Mouse (Mus musculus) fibroblast of lung, adult 2 months (primary cell): ENCODE results near the gene Amhr2.

ENCODE experiments used
- DNase-seq: peaks from one replicate; pipeline ENCODE4 v3.0.0-alpha.2; 2011; ENCODE audit warnings: low read depth

Gene Amhr2

DNA sequence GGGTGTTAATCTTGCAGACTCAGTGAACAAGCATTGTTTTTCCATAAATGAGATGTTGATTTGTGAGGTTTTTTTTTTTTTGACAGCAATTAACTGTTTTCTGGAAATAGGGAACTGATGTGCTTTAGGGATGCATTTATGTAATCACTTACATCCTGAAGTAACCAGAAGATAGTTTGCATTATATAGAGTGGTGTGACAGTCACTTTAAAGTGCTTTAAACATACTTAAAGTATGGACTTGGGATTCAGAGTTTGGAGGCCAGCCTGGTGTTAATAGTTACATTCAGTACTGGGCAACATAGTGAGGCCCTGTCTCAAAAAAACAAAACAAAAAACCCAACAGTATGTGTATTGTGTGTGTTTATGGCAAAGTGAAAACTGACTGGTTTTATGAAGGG is 26.6 kb downstream of the Amhr2 start:
- no peak for DNase-seq

DNA sequence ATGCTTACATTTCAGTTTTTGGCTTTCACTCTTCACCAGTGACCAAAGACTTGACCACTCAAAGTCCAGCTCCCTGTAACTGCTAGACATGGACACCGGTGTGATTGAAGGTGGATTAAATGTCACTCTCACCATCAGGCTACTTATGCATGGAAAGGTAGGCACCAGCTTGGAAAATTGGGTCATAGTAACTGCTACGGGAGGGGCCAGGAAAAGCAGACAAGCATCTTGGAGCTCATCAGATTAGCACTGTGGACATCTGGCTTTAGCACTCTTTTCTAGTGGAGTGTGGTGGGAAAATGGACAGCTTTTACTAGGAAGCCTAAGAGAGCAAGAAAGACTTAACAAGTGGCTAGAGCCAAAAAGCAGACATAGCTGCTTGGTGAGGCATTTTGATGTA is 28.1 kb downstream of the Amhr2 start:
- DNase-seq: no peak

DNA sequence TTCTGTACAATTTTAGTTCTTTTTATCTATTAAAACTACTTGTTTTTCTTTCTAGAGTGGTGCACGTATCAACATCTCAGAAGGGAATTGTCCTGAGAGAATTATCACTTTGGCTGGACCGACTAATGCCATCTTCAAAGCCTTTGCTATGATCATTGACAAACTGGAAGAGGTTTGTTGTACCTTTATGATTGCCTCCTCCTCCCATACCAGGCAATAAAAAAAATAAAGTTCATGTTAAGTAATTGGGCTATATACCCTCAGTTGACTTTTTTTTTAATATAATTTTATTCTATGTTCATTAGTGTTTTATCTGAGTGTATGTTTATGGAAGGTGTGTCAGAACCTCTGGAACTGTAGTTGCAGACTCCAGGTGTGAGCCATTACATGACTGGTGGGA is 29.4 kb downstream of the Amhr2 start:
- no peak for DNase-seq

DNA sequence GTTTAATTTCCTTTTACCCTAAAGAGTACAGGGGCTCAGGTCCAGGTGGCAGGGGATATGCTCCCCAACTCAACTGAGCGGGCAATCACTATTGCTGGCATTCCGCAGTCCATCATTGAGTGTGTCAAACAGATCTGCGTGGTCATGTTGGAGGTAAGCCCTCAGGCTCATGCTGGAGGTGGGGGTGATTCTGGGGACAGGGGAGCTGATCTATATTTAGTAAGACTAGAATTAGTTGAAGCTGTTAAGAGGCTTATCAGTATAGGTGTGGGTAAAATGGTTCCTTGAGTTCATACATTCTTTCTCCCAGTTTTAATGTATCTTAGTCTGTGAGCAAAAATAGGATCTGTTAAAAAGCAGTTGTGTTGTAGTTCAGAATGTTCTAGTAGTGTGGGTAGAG is 38.0 kb downstream of the Amhr2 start:
- no peak for DNase-seq

DNA sequence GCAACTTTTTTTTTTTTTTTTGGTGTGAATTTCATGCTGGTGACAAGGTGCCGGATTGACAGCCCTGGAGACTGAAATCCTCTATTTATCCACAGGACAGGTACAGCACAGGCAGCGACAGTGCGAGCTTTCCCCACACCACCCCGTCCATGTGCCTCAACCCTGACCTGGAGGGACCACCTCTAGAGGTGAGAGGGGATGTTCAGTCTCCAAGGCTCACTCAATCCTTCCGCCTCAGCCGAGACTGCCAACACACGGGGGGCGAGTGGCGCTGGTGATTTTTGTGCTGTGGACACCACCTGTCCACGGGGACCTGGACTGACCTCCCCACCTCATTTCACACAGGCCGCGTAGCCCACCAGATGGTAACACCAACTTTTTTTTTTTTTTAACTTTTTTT is 40.7 kb downstream of the Amhr2 start:
- DNase-seq: no peak

DNA sequence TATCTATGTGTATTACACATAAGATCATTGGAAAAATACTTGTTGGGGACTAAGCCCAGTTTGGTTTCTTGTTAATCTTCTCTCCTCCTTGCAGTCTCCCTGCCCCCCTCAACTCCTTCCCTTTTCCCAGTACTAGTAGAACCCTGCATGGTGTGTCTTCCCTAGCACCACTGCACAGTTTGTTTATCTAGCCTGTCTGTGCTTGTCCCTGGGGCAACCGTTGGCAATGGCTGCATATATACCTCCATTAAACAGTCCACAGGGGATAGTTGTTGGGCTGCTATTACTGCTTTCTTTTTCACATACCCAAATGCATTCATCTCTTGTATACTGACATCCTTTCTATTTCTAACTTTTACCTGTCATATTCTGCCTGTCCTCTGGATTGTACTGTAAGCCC is 42.5 kb downstream of the Amhr2 start:
- no peak for DNase-seq

DNA sequence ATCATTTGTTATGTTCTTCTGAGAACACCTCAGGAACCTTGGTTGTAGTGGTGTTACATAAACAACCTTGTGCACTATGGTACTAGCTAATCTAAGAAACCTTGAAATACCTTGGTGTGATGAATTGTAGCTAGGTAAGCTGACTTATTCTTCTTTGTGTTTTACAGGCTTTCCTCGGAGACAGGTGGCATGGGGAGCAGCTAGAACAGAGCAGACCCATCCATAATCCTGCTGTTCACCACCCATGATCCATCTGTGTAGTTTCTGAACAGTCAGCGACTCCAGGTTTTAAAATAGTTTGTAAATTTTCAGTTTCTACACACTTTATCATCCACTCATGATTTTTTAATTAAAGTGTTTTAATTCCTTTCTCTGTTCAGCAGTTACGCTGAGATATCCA is 53.2 kb downstream of the Amhr2 start:
- DNase-seq: no peak

DNA sequence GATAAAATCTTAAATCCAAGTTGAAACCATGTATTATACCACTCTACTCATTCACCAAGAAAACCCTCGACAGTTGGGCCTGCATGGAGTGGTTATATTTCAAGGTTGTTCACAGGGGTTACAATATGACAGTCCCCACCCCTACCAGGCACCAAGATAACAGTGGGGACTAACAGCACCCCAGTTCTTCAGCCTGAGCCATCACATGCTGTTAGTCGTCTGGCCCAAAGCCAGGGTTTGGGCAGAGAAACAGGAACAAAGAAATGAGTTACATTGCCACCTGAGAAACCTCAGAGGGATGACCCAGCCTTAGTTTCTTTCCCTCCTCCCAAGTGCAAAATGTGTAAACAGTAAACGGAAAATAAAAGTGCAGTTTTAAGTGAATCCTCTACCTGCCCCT is 54.2 kb downstream of the Amhr2 start:
- no peak for DNase-seq

DNA sequence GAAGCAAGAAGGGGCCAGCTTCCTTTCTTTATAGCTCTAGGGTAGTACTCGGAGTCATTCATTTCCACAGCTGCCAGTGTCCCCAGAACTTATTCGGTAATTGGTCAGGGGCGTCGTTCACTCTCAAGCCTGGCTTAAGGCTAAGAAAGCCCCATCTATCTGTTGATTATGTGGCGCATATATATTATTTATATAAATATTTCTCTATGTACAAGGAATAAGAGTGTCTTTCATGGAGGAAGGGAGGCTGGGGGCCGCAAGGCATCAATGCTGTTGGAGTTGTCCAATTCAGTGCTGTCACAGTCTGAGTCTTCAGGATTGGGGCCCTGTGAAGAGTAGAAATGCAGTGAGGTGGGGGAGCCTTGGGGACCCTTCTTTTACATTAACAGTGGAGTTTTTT is 54.7 kb downstream of the Amhr2 start:
- no peak for DNase-seq

DNA sequence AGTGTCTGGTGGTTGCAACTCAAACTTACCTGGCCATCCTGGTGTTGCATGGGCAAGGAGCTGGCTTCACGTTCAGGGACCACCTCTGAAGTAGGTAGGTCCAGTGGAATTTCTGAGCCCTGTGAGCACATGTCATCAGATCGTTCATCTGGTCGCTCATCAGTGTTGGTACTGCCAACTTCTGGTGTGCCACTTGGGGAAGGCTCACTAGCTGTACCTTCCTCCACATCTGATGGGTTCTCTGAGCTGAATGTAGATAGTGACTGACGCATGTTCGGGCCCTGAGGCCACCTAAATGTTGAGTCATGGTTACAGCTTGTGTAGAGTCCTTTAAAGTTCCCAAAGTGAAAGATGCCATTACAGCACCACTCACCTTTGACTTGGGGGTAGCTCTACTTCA is 55.3 kb downstream of the Amhr2 start:
- DNase-seq: no peak

DNA sequence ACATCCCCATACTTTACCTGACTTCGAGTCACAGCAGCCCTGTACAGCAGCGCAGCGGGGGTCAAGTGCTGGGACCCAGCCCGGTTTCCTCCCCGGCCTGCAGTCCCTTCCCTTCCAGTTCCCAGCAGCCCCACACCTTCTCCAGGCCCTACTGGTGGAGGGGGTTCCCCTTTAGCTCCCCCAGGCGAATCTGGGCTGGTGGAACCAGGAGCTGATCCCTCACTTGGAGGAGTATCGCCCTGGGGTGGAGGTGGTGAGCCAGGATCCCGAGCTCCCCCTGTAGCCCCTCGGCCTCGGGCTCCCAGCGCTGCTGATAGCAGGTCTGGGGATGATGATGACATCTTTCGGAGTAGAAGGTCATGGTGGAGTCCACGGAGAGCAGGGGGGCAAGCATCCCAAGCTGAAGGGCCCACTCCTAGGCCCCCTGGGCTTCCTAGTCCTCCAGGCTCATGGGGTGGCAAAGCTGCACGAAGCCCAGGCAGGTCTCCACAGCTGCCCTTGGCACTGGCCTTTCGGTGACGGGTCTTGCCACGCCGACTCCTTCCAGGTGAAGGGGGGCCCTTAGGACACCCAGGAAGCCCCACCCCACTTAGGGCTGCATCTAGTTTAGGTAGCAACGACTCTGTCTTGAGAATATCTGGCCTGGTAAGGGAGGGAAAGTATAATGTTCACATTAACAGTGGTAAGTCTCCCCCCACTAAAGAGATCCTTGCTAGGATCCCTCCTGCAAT is 56.1 kb downstream of the Amhr2 start:
- no peak for DNase-seq

DNA sequence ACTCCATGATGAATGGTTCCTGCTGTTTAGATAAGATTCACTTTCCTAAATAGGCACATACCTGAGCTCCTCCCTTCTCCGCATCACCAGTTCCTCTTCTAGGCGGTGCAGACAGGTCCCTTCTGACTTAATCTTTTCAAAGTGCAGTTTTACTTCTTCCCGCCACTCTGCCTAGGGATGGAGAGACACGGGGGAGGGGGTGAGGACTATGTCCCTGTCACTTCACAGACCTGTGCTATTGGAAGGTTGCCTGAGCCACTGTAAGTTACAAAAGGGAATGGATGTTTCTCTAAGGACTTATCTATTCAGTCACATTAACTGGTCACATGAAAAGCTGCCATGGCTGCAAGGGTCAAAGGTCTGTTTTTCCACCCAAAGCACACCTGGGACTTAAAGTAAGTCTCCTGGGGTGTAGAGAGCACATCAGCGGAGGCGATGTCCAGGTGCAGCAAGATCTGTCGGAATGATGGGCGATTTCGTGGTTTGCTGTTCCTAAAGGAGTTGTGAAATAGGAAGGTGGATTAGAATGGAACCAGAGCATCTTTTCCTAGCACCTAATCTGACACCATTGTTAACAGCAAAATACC is 57.2 kb downstream of the Amhr2 start:
- DNase-seq: no peak

DNA sequence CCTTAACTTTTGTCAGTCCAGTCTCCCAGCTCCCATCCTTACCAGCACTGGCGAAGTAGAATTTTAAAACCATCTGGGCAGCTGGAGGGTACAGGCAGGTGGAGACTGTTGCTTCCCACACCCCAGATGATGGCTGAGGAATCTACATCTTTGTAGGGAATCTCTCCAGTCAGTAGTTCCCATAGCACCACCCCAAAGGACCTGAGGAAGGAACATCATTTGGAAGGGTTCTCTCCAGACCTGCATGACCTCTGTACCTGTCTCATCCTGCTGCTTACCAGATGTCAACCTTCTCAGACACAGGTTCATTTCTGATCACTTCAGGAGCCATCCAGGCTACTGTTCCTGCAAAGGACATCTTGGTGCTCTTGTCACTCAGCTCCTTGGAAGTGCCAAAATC is 58.3 kb downstream of the Amhr2 start, which contains the start of gene Gm10337:
Gene Gm10337, plus strand, starts transcription at position 276 of the 400 bp plus-strand sequence.
- DNase-seq: no peak
